23 mouse cellular contexts compared by ENCODE assay signal in genomic region chr15:37072202-37072862, GRCm38 (mm10).
A peak's percentile ranks its signal among the peaks of the same experiment; 100 is the strongest.
DNase-seq lines count a peak whose midpoint lies in the region; ATAC-seq and TF ChIP-seq lines count a peak whose summit lies in the region.
"Had no signal": no experiment of that assay in that cellular context is flagged by ENCODE, and none has a peak within 500 bp of the region (broad histone marks: within the 10 kb centered on the region; RNA-seq: fewer than 3 reads in every experiment).

No protein-coding gene starts in this region.

- no peak for ATAC-seq in heart, embryonic 11.5 days (replicated peaks; ENCODE audit: insufficient number of reproducible peaks, low FRiP score, low TSS enrichment)
- ATAC-seq: CD4-positive, CD25-positive, alpha-beta regulatory T cell, adult 4 months; forebrain, embryonic 15.5 days; intestine, embryonic 16.5 days had no signal

- H3K9ac ChIP-seq in heart, embryonic 11.5 days (ENCODE audit: low read depth, low read length), result no peak overlapping the region
- H3K9ac ChIP-seq: embryonic facial prominence, embryonic 15.5 days; forebrain, embryonic 15.5 days; heart, embryonic 13.5 days; hindbrain, embryonic 13.5 days had no signal

- no peak overlapping the region for H3K27ac ChIP-seq in heart, embryonic 11.5 days (ENCODE audit: low read depth, low read length)
- no peak overlapping the region for H3K27ac ChIP-seq in cerebellum, adult 2 months (ENCODE audit: insufficient read depth, low read length)
- H3K27ac ChIP-seq: embryonic facial prominence, embryonic 15.5 days; forebrain, embryonic 15.5 days; heart, adult 2 months; heart, embryonic 13.5 days; hindbrain, embryonic 13.5 days had no signal

- no peaks in the 10 kb centered on the region; the same call in 1 of the 2 replicates for H3K27me3 ChIP-seq in heart, embryonic 11.5 days (ENCODE audit: control insufficient read depth, insufficient read depth, low read length)
- no peaks in the 10 kb centered on the region for H3K27me3 ChIP-seq in cerebellum, adult 2 months (ENCODE audit: control insufficient read depth, insufficient read depth, low read length)
- H3K27me3 ChIP-seq: embryonic facial prominence, embryonic 15.5 days; forebrain, embryonic 15.5 days; heart, embryonic 13.5 days; hindbrain, embryonic 13.5 days had no signal

- H3K9me3 ChIP-seq in heart, embryonic 11.5 days (replicated peaks; ENCODE audit: control insufficient read depth, low read length), result no peaks in the 10 kb centered on the region
- H3K9me3 ChIP-seq: embryonic facial prominence, embryonic 15.5 days; forebrain, embryonic 15.5 days; heart, embryonic 13.5 days; hindbrain, embryonic 13.5 days had no signal

- TF ChIP-seq POLR2A in cerebellum, adult 2 months (IDR thresholded peaks at IDR 0.05; ENCODE audit: borderline replicate concordance, insufficient read depth, low read length), result no peak

- no peaks in the 10 kb centered on the region for H3K4me1 ChIP-seq in heart, embryonic 11.5 days (ENCODE audit: control insufficient read depth, insufficient read depth, low read length)
- no peaks in the 10 kb centered on the region for H3K4me1 ChIP-seq in cerebellum, adult 2 months (ENCODE audit: control insufficient read depth, insufficient read depth, low read length)
- H3K4me1 ChIP-seq: embryonic facial prominence, embryonic 15.5 days; forebrain, embryonic 15.5 days; heart, embryonic 13.5 days; hindbrain, embryonic 13.5 days had no signal

- H3K4me2 ChIP-seq in heart, embryonic 11.5 days, result no peak overlapping the region
- H3K4me2 ChIP-seq: embryonic facial prominence, embryonic 15.5 days; forebrain, embryonic 15.5 days; heart, embryonic 13.5 days; hindbrain, embryonic 13.5 days had no signal

- peak; percentile 77 for DNase-seq in heart, adult 11 months
- DNase-seq in testis, postnatal 10 days (ENCODE audit: low spot score), result peak; percentile 27
- DNase-seq in testis, postnatal 14 days (ENCODE audit: low spot score), result no peak
- DNase-seq in R1 (ENCODE audit: low read depth, low spot score), result peak; percentile 82
- no peak for DNase-seq in frontal cortex, postnatal 14 days (ENCODE audit: low spot score in 2 of 2)
- DNase-seq in ovary, postnatal 14 days (ENCODE audit: low spot score), result no peak
- no peak for DNase-seq in cerebellum, adult 2 months
- DNase-seq: adrenal gland, postnatal 14 days; B cell, adult 2 months; cerebellum, adult 18-20 months; cerebellum, postnatal 10 days; gastrocnemius, postnatal 10 days; heart, adult 2 months; heart, postnatal 36 days; kidney, adult 2 months had no signal

- H3K4me3 ChIP-seq in heart, embryonic 11.5 days (ENCODE audit: low read depth, low read length), result no peak overlapping the region
- no peak overlapping the region for H3K4me3 ChIP-seq in cerebellum, adult 2 months (replicated peaks; ENCODE audit: insufficient read depth, low read depth, low read length)
- H3K4me3 ChIP-seq: embryonic facial prominence, embryonic 15.5 days; erythroblast, embryonic 14.5 days; forebrain, embryonic 15.5 days; heart, adult 2 months; heart, embryonic 13.5 days; hindbrain, embryonic 13.5 days had no signal

- TF ChIP-seq CTCF in cerebellum, adult 2 months (IDR thresholded peaks at IDR 0.05; ENCODE audit: borderline replicate concordance, insufficient read depth, low read depth, low read length), result no peak

- no peaks in the 10 kb centered on the region for H3K36me3 ChIP-seq in heart, embryonic 11.5 days (ENCODE audit: control insufficient read depth, insufficient read depth, low read length)
- H3K36me3 ChIP-seq: embryonic facial prominence, embryonic 15.5 days; forebrain, embryonic 15.5 days; heart, embryonic 13.5 days; hindbrain, embryonic 13.5 days had no signal

- WGBS in heart, embryonic 11.5 days (ENCODE audit: insufficient replicate concordance), result 75% methylated on average over 5 of the region's 5 CpGs
- WGBS in cerebellum, adult 2 months, result 82% methylated on average over 5 of the region's 5 CpGs

Comparison
In these comparisons a context has a peak if more than half of its experiments do, and no peak if none do; other contexts are left out.
1. DNase-seq: peak in heart, adult 11 months (single experiment), testis, postnatal 10 days (single experiment) and R1 (single experiment); none in testis, postnatal 14 days (single experiment), frontal cortex, postnatal 14 days (0 of 2), ovary, postnatal 14 days (single experiment) and cerebellum, adult 2 months (0 of 2).